Mouse (Mus musculus): ENCODE data around the gene Auts2.

DNA sequence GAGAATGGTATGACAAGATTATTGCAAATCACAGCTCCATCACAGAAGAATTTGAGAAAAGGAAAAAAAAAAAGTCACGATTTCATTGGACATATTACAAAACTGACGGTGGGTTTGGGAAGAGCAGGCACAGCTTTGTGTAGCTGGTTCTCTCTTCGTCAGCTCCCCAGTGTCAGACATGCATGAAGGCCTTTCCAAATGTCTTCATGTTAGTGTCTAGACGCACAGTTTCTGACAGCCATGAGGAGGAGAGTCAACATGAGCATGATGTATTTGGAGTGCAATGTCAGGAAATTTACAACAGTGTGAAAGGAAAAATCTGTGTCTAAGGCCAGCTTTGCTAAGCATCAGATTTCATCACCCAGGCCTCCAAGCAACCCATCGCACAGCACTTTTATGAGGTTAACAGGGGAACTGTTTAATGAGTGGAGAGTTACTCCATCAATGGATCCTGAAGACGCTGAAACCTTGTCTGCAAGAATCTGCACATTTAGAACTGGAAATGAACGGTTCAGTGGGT lies 534.4 kb downstream of the Auts2 start:
- TF ChIP-seq POLR2A (IDR thresholded peaks at IDR 0.05; ENCODE audit: borderline replicate concordance, insufficient read depth, low read length) = no peak
- no peak for TF ChIP-seq CTCF (IDR thresholded peaks at IDR 0.05; ENCODE audit: borderline replicate concordance, insufficient read depth, low read depth, low read length)

Measured in cerebellum, adult 2 months (tissue).